Mouse (Mus musculus) embryonic fibroblast, embryonic 13.5 days (primary cell): ENCODE data around the gene Slc22a6.

Source experiments
- CTCF ChIP-seq: IDR thresholded peaks from 2 replicates; pipeline ENCODE4 v1.5.1; 2011; ENCODE audit warnings: mild to moderate bottlenecking, control low read depth, low read length, moderate library complexity, borderline replicate concordance; ENCODE audit not compliant: insufficient read depth
- POLR2A ChIP-seq: IDR thresholded peaks from 2 replicates; pipeline ENCODE4 v1.6.1; 2011; ENCODE audit warnings: low read depth, mild to moderate bottlenecking, control low read depth, low read length, moderate library complexity

DNA sequence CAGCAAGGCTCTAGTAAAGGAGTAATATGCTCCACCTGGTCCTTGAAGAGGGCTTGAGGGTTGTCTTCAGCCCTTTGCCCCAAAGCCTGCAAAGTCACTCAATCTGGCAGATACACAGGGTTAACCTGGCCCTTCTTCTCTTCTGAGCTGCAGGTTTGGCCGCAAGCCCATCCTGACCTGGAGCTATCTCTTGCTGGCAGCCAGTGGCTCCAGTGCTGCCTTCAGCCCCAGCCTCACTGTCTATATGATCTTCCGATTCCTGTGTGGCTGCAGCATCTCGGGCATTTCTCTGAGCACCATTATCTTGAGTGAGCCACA, 12.6 kb upstream of the Slc22a6 start:
- TF ChIP-seq CTCF, result no peak
- no peak for TF ChIP-seq POLR2A
